ENCODE assay signal across 12 mouse cellular contexts in genomic region chrX:76181446-76182148, GRCm38 (mm10).
DNase-seq lines count a peak whose midpoint lies in the region; ATAC-seq and TF ChIP-seq lines count a peak whose summit lies in the region.
"Had no signal": no experiment of that assay in that cellular context is flagged by ENCODE, and none has a peak within 500 bp of the region (broad histone marks: within the 10 kb centered on the region; RNA-seq: fewer than 3 reads in every experiment).

No protein-coding gene starts in this region.

- H3K4me1 ChIP-seq in forebrain, postnatal 0 days (ENCODE audit: insufficient read depth) = no peaks in the 10 kb centered on the region

- no peaks in the 10 kb centered on the region for H3K27me3 ChIP-seq in forebrain, postnatal 0 days (ENCODE audit: insufficient read depth, low read length)

- no peaks in the 10 kb centered on the region for H3K36me3 ChIP-seq in forebrain, postnatal 0 days (ENCODE audit: insufficient read depth)

- H3K27ac ChIP-seq in forebrain, postnatal 0 days (ENCODE audit: low read depth, low read length) = peak overlapping the region; percentile 66

- peak; percentile 86 for ATAC-seq in forebrain, postnatal 0 days
- ATAC-seq in inflammation-experienced regulatory T-cells, adult 6 months = no peak
- no peak for ATAC-seq in erythroblast, adult 5-6 weeks (replicated peaks; ENCODE audit: low FRiP score, poor library complexity, severe bottlenecking)

- 69% methylated on average over 4 of the region's 4 CpGs for WGBS in forebrain, postnatal 0 days

- no peak overlapping the region for H3K4me3 ChIP-seq in forebrain, postnatal 0 days (ENCODE audit: low read depth, low read length)

- H3K9ac ChIP-seq in forebrain, postnatal 0 days = no peak overlapping the region

- no peak for TF ChIP-seq CTCF in forebrain, postnatal 0 days (IDR thresholded peaks at IDR 0.05; ENCODE audit: low read depth)

- no peaks in the 10 kb centered on the region for H3K9me3 ChIP-seq in forebrain, postnatal 0 days (ENCODE audit: low read length)

- peak; percentile 14 to 15 for DNase-seq in cerebellum, postnatal 25 days
- DNase-seq in cerebellum, adult 11-12 months = no peak
- peak; percentile 76 for DNase-seq in forebrain, postnatal 0 days
- peak; percentile 27 to 72 for DNase-seq in layer of hippocampus, postnatal 14 days (ENCODE audit: low spot score in 2 of 2)
- peak; percentile 68 to 86 for DNase-seq in right cerebral cortex, postnatal 10 days (ENCODE audit: low spot score in 2 of 2)
- no peak for DNase-seq in heart, postnatal 4 days
- DNase-seq: adrenal gland, postnatal 14 days; B cell, adult 2 months; kidney, adult 2 months; thymus, postnatal 4 days had no signal

- no peak overlapping the region for H3K4me2 ChIP-seq in forebrain, postnatal 0 days (ENCODE audit: low read depth)

Comparison
In these comparisons a context has a peak if more than half of its experiments do, and no peak if none do; other contexts are left out.
1. DNase-seq: peak in cerebellum, postnatal 25 days (2 of 2), forebrain, postnatal 0 days (single experiment), layer of hippocampus, postnatal 14 days (2 of 2) and right cerebral cortex, postnatal 10 days (2 of 2); none in cerebellum, adult 11-12 months (single experiment) and heart, postnatal 4 days (single experiment).